Mouse (Mus musculus) lung, adult 2 months (tissue): ENCODE results near the gene Phf21b.

Experiments used
- CTCF ChIP-seq: fragments of 200-500 bp; IDR thresholded peaks from 2 replicates; pipeline ENCODE4 v1.5.1; 2011; ENCODE audit warnings: mild to moderate bottlenecking, low read length, control low read depth; ENCODE audit not compliant: insufficient read depth
- POLR2A ChIP-seq: fragments of 200-500 bp; IDR thresholded peaks from 2 replicates; pipeline ENCODE4 v1.6.1; 2011; ENCODE audit warnings: low read depth, mild to moderate bottlenecking, control low read depth, low read length, borderline replicate concordance; ENCODE audit errors: extremely low read depth

GRCm38 (mm10) chr15:84871802-84872201, 16.0 kb upstream of the Phf21b start:
- TF ChIP-seq POLR2A = no peak
- no peak for TF ChIP-seq CTCF
